Mouse (Mus musculus): ENCODE results near the gene Clstn1. TPM values are rescaled to one million over a fixed set of nuclear protein-coding genes. Genes with fewer than 3 reads are reported as not detected.

Gene Clstn1
- polyA plus RNA-seq (2017; shearing (Covaris generic)) = 2.9 TPM

GRCm38 (mm10) chr4:149586044-149586782 lies at the start of gene Clstn1:
Gene Clstn1, plus strand, starts transcription at chr4:149586468.

Other genes with a start within 250 kb of the Clstn1 start
- gene Ube4b, start 159.7 kb upstream of the Clstn1 start, polyA plus RNA-seq (2017; shearing (Covaris generic)) = 22.1 TPM
- gene Rbp7, start 131.5 kb upstream of the Clstn1 start, polyA plus RNA-seq (2017; shearing (Covaris generic)) = not detected
- gene Tmem274, start 109.1 kb upstream of the Clstn1 start, polyA plus RNA-seq (2017; shearing (Covaris generic)) = 0.46 TPM
- 8.3 TPM for gene Nmnat1, start 101.3 kb upstream of the Clstn1 start, polyA plus RNA-seq (2017; shearing (Covaris generic))
- gene Lzic, start 101.2 kb upstream of the Clstn1 start, polyA plus RNA-seq (2017; shearing (Covaris generic)) = 40.3 TPM
- gene Ctnnbip1, start 68.2 kb upstream of the Clstn1 start, polyA plus RNA-seq (2017; shearing (Covaris generic)) = 0.19 TPM
- 414 TPM for gene Pik3cd, start 116.1 kb downstream of the Clstn1 start, polyA plus RNA-seq (2017; shearing (Covaris generic))
- gene Tmem201, start 151.6 kb downstream of the Clstn1 start, polyA plus RNA-seq (2017; shearing (Covaris generic)) = 6.5 TPM
- gene Slc25a33, start 187.8 kb downstream of the Clstn1 start, polyA plus RNA-seq (2017; shearing (Covaris generic)) = 3.9 TPM